Comparison of ENCODE assay signal across 10 mouse cellular contexts in genomic region chr5:33937230-33937629, GRCm38 (mm10). TPM values are rescaled to one million over a fixed set of nuclear protein-coding genes. Genes with fewer than 3 reads are reported as not detected.
DNase-seq lines count a peak whose midpoint lies in the region; ATAC-seq and TF ChIP-seq lines count a peak whose summit lies in the region.
"Had no signal": no experiment of that assay in that cellular context is flagged by ENCODE, and none has a peak within 500 bp of the region (broad histone marks: within the 10 kb centered on the region; RNA-seq: fewer than 3 reads in every experiment).

No protein-coding gene starts in this region.

- no peak overlapping the region for H3K27ac ChIP-seq in heart, embryonic 16.5 days (ENCODE audit: low read length)
- H3K27ac ChIP-seq in liver, embryonic 15.5 days (replicated peaks), result no peak overlapping the region

- H3K4me2 ChIP-seq in heart, embryonic 16.5 days (ENCODE audit: low read depth, low read length), result peak overlapping the region; percentile 91
- peak overlapping the region; percentile 83 for H3K4me2 ChIP-seq in liver, embryonic 15.5 days

- peaks cover 19% of the 10 kb centered on the region for H3K4me1 ChIP-seq in heart, embryonic 16.5 days (ENCODE audit: control insufficient read depth, insufficient read depth, low read length)
- peaks cover 40% of the 10 kb centered on the region for H3K4me1 ChIP-seq in liver, embryonic 15.5 days (replicated peaks)

- peak overlapping the region; percentile 79 for H3K9ac ChIP-seq in heart, embryonic 16.5 days (ENCODE audit: low read length)
- no peak overlapping the region for H3K9ac ChIP-seq in liver, embryonic 15.5 days

- TF ChIP-seq CTCF in C2C12 (IDR thresholded peaks at IDR 0.05; ENCODE audit: control insufficient read depth, insufficient read depth, insufficient read length), result no peak

- ATAC-seq in heart, embryonic 16.5 days (replicated peaks; ENCODE audit: extremely low read depth, insufficient read depth, low FRiP score), result no peak
- ATAC-seq in liver, embryonic 15.5 days (ENCODE audit: insufficient read depth), result no peak

- peak overlapping the region; percentile 68 for H3K4me3 ChIP-seq in C2C12 (ENCODE audit: insufficient read depth, poor library complexity, severe bottlenecking)
- no peak overlapping the region; the same call in 1 of the 2 replicates for H3K4me3 ChIP-seq in heart, embryonic 16.5 days (ENCODE audit: low read length)
- peak overlapping the region; percentile 97 for H3K4me3 ChIP-seq in liver, embryonic 15.5 days (replicated peaks)

- H3K27me3 ChIP-seq in C2C12 (ENCODE audit: control insufficient read depth, insufficient read depth, insufficient read length), result no peaks in the 10 kb centered on the region
- H3K27me3 ChIP-seq in heart, embryonic 16.5 days (ENCODE audit: control insufficient read depth, insufficient read depth, low read length), result no peaks in the 10 kb centered on the region
- no peaks in the 10 kb centered on the region for H3K27me3 ChIP-seq in liver, embryonic 15.5 days

- DNase-seq in heart, adult 11 months, result peak; percentile 66
- DNase-seq in heart, adult 9 months (ENCODE audit: low spot score in 2 of 2), result no peak
- DNase-seq in frontal cortex, postnatal 25 days (ENCODE audit: low spot score in 2 of 2), result no peak
- no peak for DNase-seq in thymus, postnatal 14 days
- DNase-seq in testis, postnatal 10 days (ENCODE audit: low spot score), result no peak
- DNase-seq: adrenal gland, adult 2 months; layer of hippocampus, adult 9-11 months had no signal

- WGBS in heart, embryonic 16.5 days, result 95% methylated on average over 2 of the region's 2 CpGs
- 99% methylated on average over 2 of the region's 2 CpGs for WGBS in liver, embryonic 15.5 days (ENCODE audit: insufficient replicate concordance)

- no peak overlapping the region for H3ac ChIP-seq in C2C12 (ENCODE audit: control insufficient read depth, insufficient read length, low read depth)

- peaks cover 46% of the 10 kb centered on the region for H3K79me2 ChIP-seq in C2C12 (ENCODE audit: control insufficient read depth, insufficient read depth)

- H3K36me3 ChIP-seq in C2C12 (ENCODE audit: control insufficient read depth, insufficient read depth), result peaks cover 4% of the 10 kb centered on the region
- H3K36me3 ChIP-seq in heart, embryonic 16.5 days (ENCODE audit: control insufficient read depth, insufficient read depth), result peaks cover 14% of the 10 kb centered on the region
- H3K36me3 ChIP-seq in liver, embryonic 15.5 days (replicated peaks), result peaks cover 12% of the 10 kb centered on the region; the same call in 1 of the 2 replicates

- H3K79me3 ChIP-seq in C2C12 (ENCODE audit: low read depth), result peaks cover 37% of the 10 kb centered on the region

- peaks cover 5% of the 10 kb centered on the region; the same call in 1 of the 2 replicates for H3K9me3 ChIP-seq in heart, embryonic 16.5 days (replicated peaks; ENCODE audit: control insufficient read depth, low read length)
- no peaks in the 10 kb centered on the region for H3K9me3 ChIP-seq in liver, embryonic 15.5 days (replicated peaks)

TF ChIP-seq in C2C12, 6 proteins besides CTCF, POLR2A, EP300 and RAD21:
- no peak for TF ChIP-seq MYOD1 (IDR thresholded peaks at IDR 0.05; ENCODE audit: control insufficient read depth, insufficient read length, low read depth)
- no peak for TF ChIP-seq FOSL1 (IDR thresholded peaks at IDR 0.05; ENCODE audit: insufficient read depth, low read length, poor library complexity, severe bottlenecking)
- TF ChIP-seq MAX (IDR thresholded peaks at IDR 0.05), result no peak
- no peak for TF ChIP-seq CEBPB (IDR thresholded peaks at IDR 0.05; ENCODE audit: low read depth)
- no peak for TF ChIP-seq MYOG (IDR thresholded peaks at IDR 0.05; ENCODE audit: control insufficient read depth, extremely low read depth, insufficient read length)
- TF ChIP-seq USF1 (IDR thresholded peaks at IDR 0.05; ENCODE audit: low read depth), result no peak
TF ChIP-seq in C2C12: peak in this region for 0.

RNA-seq across cellular contexts. Expression of gene Nelfa, which starts 1.0 kb away (rescaled TPM):
- polyA plus RNA-seq in C2C12 (2012; fragmentation: generic; extraction: Trizol), result 24.2 TPM
- polyA plus RNA-seq in heart, embryonic 16.5 days (2015; fragmentation: Nextera tagmentation; extraction: Ambion mirVana), result 31.0 and 32.9 TPM in 2 replicates
- polyA plus RNA-seq in liver, embryonic 15.5 days (2015; fragmentation: Nextera tagmentation; extraction: Ambion mirVana), result 24.7 and 26.1 TPM in 2 replicates

RNA-seq across cellular contexts. Expression of gene Gm1673, which starts 46.0 kb away (rescaled TPM):
- polyA plus RNA-seq in C2C12 (2012; fragmentation: generic; extraction: Trizol), result 5.3 TPM
- 41.3 and 44.5 TPM in 2 replicates for polyA plus RNA-seq in heart, embryonic 16.5 days (2015; fragmentation: Nextera tagmentation; extraction: Ambion mirVana)
- polyA plus RNA-seq in liver, embryonic 15.5 days (2015; fragmentation: Nextera tagmentation; extraction: Ambion mirVana), result 3.4 and 4.5 TPM in 2 replicates

RNA-seq across cellular contexts. Expression of gene Nat8l, which starts 58.6 kb away (rescaled TPM):
- not detected for polyA plus RNA-seq in C2C12 (2012; fragmentation: generic; extraction: Trizol)
- 0.38 and 0.46 TPM in 2 replicates for polyA plus RNA-seq in heart, embryonic 16.5 days (2015; fragmentation: Nextera tagmentation; extraction: Ambion mirVana)
- polyA plus RNA-seq in liver, embryonic 15.5 days (2015; fragmentation: Nextera tagmentation; extraction: Ambion mirVana), result 0.09 and 0.20 TPM in 2 replicates
